Comparison of ENCODE assay signal across 20 mouse cellular contexts in the genomic region with DNA sequence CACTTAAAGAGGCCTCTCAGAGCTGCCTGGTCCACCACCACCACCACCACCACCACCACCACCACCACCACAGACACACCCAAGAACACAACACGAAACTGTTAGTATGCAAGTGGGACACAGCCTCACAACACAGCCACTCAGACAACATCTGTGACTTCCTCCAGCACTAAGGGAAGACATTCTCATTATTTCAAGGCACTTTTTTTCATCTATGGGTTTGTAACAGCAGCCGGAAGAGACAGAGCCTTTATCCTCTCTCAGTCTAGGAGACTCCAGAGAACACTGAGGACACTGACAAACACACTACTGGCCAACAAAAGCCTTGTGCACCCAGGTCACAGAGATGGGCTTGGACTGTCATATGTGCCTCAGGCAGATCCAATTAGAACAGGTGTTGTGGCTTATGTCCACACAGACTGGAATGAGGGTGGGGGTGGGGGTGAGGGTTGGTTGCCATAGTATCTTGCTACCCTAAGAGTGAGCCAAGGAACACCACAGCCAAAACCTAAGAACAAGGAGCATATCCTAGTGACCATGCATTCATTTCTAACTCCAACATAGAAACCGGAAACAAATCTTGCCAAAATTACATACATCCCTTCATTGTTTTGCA. TPM values are rescaled to one million over a fixed set of nuclear protein-coding genes. Genes with fewer than 3 reads are reported as not detected.
DNase-seq lines count a peak whose midpoint lies in the region; ATAC-seq lines count a peak whose summit lies in the region.
"Had no signal": no experiment of that assay in that cellular context is flagged by ENCODE, and none has a peak within 500 bp of the region (broad histone marks: within the 10 kb centered on the region; RNA-seq: fewer than 3 reads in every experiment).

No protein-coding gene starts in this region.

- no peak overlapping the region for H3K4me2 ChIP-seq in hindbrain, embryonic 16.5 days (ENCODE audit: low read length)
- H3K4me2 ChIP-seq in hindbrain, embryonic 13.5 days, result no peak overlapping the region
- no peak overlapping the region for H3K4me2 ChIP-seq in neural tube, embryonic 15.5 days
- H3K4me2 ChIP-seq: embryonic facial prominence, embryonic 12.5 days; limb, embryonic 15.5 days; midbrain, embryonic 13.5 days had no signal

- ATAC-seq in CD4-positive, CD25-positive, alpha-beta regulatory T cell, adult 4 months, result no peak
- peak; percentile 37; the same call in 1 of the 2 replicates for ATAC-seq in hindbrain, embryonic 16.5 days
- ATAC-seq in hindbrain, embryonic 13.5 days (ENCODE audit: low FRiP score), result no peak
- ATAC-seq in neural tube, embryonic 15.5 days (ENCODE audit: low FRiP score), result peak; percentile 31; the same call in 1 of the 2 replicates
- ATAC-seq: forebrain, postnatal 0 days; midbrain, embryonic 13.5 days had no signal

- H3K9me3 ChIP-seq in hindbrain, embryonic 16.5 days (ENCODE audit: control insufficient read depth, low read length), result no peaks in the 10 kb centered on the region
- no peaks in the 10 kb centered on the region for H3K9me3 ChIP-seq in hindbrain, embryonic 13.5 days
- no peaks in the 10 kb centered on the region for H3K9me3 ChIP-seq in neural tube, embryonic 15.5 days (replicated peaks)
- H3K9me3 ChIP-seq: embryonic facial prominence, embryonic 12.5 days; limb, embryonic 15.5 days; midbrain, embryonic 13.5 days had no signal

- no peaks in the 10 kb centered on the region for H3K27me3 ChIP-seq in hindbrain, embryonic 16.5 days (replicated peaks; ENCODE audit: control insufficient read depth, insufficient read depth, low read length)
- no peaks in the 10 kb centered on the region for H3K27me3 ChIP-seq in hindbrain, embryonic 13.5 days
- H3K27me3 ChIP-seq in neural tube, embryonic 15.5 days (replicated peaks), result no peaks in the 10 kb centered on the region
- H3K27me3 ChIP-seq: embryonic facial prominence, embryonic 12.5 days; limb, embryonic 15.5 days; midbrain, embryonic 13.5 days had no signal

- H3K36me3 ChIP-seq in hindbrain, embryonic 16.5 days (ENCODE audit: control insufficient read depth, insufficient read depth, low read length), result no peaks in the 10 kb centered on the region
- H3K36me3 ChIP-seq in hindbrain, embryonic 13.5 days, result no peaks in the 10 kb centered on the region
- no peaks in the 10 kb centered on the region for H3K36me3 ChIP-seq in neural tube, embryonic 15.5 days
- H3K36me3 ChIP-seq: embryonic facial prominence, embryonic 12.5 days; limb, embryonic 15.5 days had no signal

- no peak overlapping the region for H3K9ac ChIP-seq in hindbrain, embryonic 16.5 days (ENCODE audit: low read depth, low read length)
- no peak overlapping the region for H3K9ac ChIP-seq in hindbrain, embryonic 13.5 days
- no peak overlapping the region for H3K9ac ChIP-seq in neural tube, embryonic 15.5 days (replicated peaks)
- H3K9ac ChIP-seq: embryonic facial prominence, embryonic 12.5 days; forebrain, postnatal 0 days; limb, embryonic 15.5 days; midbrain, embryonic 13.5 days had no signal

- no peak overlapping the region for H3K4me3 ChIP-seq in hindbrain, embryonic 16.5 days (ENCODE audit: low read length)
- no peak overlapping the region for H3K4me3 ChIP-seq in hindbrain, embryonic 13.5 days
- H3K4me3 ChIP-seq in neural tube, embryonic 15.5 days (replicated peaks), result no peak overlapping the region
- H3K4me3 ChIP-seq: embryonic facial prominence, embryonic 12.5 days; limb, embryonic 15.5 days; midbrain, embryonic 13.5 days had no signal

- H3K4me1 ChIP-seq in hindbrain, embryonic 16.5 days (ENCODE audit: control insufficient read depth, insufficient read depth, low read depth, low read length), result no peaks in the 10 kb centered on the region
- H3K4me1 ChIP-seq in hindbrain, embryonic 13.5 days (replicated peaks), result peaks cover 6% of the 10 kb centered on the region; the same call in 1 of the 2 replicates
- H3K4me1 ChIP-seq in neural tube, embryonic 15.5 days, result no peaks in the 10 kb centered on the region

- no peak overlapping the region for H3K27ac ChIP-seq in hindbrain, embryonic 16.5 days (ENCODE audit: low read depth, low read length)
- H3K27ac ChIP-seq in hindbrain, embryonic 13.5 days, result no peak overlapping the region
- H3K27ac ChIP-seq in neural tube, embryonic 15.5 days (replicated peaks), result peak overlapping the region; percentile 18
- H3K27ac ChIP-seq: embryonic facial prominence, embryonic 12.5 days; limb, embryonic 15.5 days; midbrain, embryonic 13.5 days had no signal

- 82% methylated on average over 3 of the region's 3 CpGs for WGBS in hindbrain, embryonic 16.5 days
- WGBS in hindbrain, embryonic 13.5 days, result 89% methylated on average over 3 of the region's 3 CpGs
- 82% methylated on average over 3 of the region's 3 CpGs for WGBS in neural tube, embryonic 15.5 days

- peak; percentile 27 for DNase-seq in CD4-positive, CD25-positive, alpha-beta regulatory T cell, adult 2 months (ENCODE audit: low read depth, low spot score)
- DNase-seq in neural tube, embryonic 10.5 days (ENCODE audit: extremely low spot score, low spot score), result no peak
- DNase-seq in skeletal muscle tissue, adult 2 months (ENCODE audit: low read depth, low spot score), result peak; percentile 42
- DNase-seq in right cerebral cortex, postnatal 25 days, result no peak
- DNase-seq: adrenal gland, adult 8-10 months; cerebellum, adult 11 months; forebrain, postnatal 0 days; heart, adult 18-20 months; kidney, adult 2 months; kidney, postnatal 25 days; layer of hippocampus, adult 9-11 months; lung, adult 2 months; right cerebral cortex, postnatal 14 days had no signal

RNA-seq across cellular contexts. Expression of gene Nup210, which starts 8.2 kb away (rescaled TPM):
- polyA plus RNA-seq in CD4-positive, CD25-positive, alpha-beta regulatory T cell, adult 4 months (2017; shearing (Covaris generic)), result 100 to 1,000 TPM in 1 of 2 experiments, 10 to 100 TPM in 1; 86.2 to 109 TPM
- polyA plus RNA-seq in hindbrain, embryonic 16.5 days (2015; fragmentation: Nextera tagmentation; extraction: Ambion mirVana), result 15.0 and 21.2 TPM in 2 replicates
- polyA plus RNA-seq in hindbrain, embryonic 13.5 days (2015; fragmentation: Nextera tagmentation; extraction: Ambion mirVana), result 17.0 and 17.4 TPM in 2 replicates
- polyA plus RNA-seq in neural tube, embryonic 15.5 days (2015; fragmentation: Nextera tagmentation; extraction: Ambion mirVana), result 15.4 and 18.4 TPM in 2 replicates

RNA-seq across cellular contexts. Expression of gene Hdac11, which starts 48.1 kb away (rescaled TPM):
- polyA plus RNA-seq in CD4-positive, CD25-positive, alpha-beta regulatory T cell, adult 4 months (2017; shearing (Covaris generic)), result 1 to 10 TPM; 1.5 to 2.0 TPM
- polyA plus RNA-seq in hindbrain, embryonic 16.5 days (2015; fragmentation: Nextera tagmentation; extraction: Ambion mirVana), result 50.1 and 53.5 TPM in 2 replicates
- polyA plus RNA-seq in hindbrain, embryonic 13.5 days (2015; fragmentation: Nextera tagmentation; extraction: Ambion mirVana), result 33.6 and 34.2 TPM in 2 replicates
- 41.7 and 51.5 TPM in 2 replicates for polyA plus RNA-seq in neural tube, embryonic 15.5 days (2015; fragmentation: Nextera tagmentation; extraction: Ambion mirVana)

Comparison
In these comparisons a context has a peak if more than half of its experiments do, and no peak if none do; other contexts are left out.
1. ATAC-seq: peak in hindbrain, embryonic 16.5 days (single experiment) and neural tube, embryonic 15.5 days (single experiment); none in CD4-positive, CD25-positive, alpha-beta regulatory T cell, adult 4 months (single experiment) and hindbrain, embryonic 13.5 days (single experiment).
2. DNase-seq: peak in CD4-positive, CD25-positive, alpha-beta regulatory T cell, adult 2 months (single experiment) and skeletal muscle tissue, adult 2 months (single experiment); none in neural tube, embryonic 10.5 days (single experiment) and right cerebral cortex, postnatal 25 days (single experiment).
3. RNA of gene Hdac11, which starts 48.1 kb away (polyA plus RNA-seq): 50.1 to 53.5 TPM in hindbrain, embryonic 16.5 days, 41.7 to 51.5 TPM in neural tube, embryonic 15.5 days and 33.6 to 34.2 TPM in hindbrain, embryonic 13.5 days; 1.5 to 2.0 TPM in CD4-positive, CD25-positive, alpha-beta regulatory T cell, adult 4 months; every median in the first group is over 10 times any median in the second.